Mouse (Mus musculus): ENCODE results near the gene Grik4.

DNA sequence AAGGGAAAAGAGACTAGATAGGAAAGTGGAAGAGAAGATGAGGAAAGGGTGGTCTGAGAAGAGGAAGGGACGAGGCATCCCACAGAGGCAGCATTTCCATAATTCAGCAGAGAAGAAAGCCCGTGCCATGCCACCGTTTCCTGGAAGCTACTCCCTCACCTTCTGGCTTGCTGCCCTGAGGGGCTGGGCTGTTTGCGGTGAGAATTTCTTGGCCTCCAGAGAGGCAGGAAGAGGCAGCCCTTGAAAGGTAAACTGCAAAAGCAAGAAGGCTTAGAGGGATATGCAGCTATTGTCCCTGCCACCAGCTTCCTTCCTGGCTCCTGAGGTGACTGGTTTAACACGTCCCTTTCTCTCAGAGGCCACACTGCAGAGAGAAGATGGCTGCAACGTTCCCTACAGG lies 316.7 kb downstream of the Grik4 start:
- no peak for TF ChIP-seq CTCF (IDR thresholded peaks at IDR 0.05; ENCODE audit: borderline replicate concordance, control insufficient read depth, extremely low read depth, insufficient read depth, low read length, poor library complexity)
- TF ChIP-seq POLR2A (IDR thresholded peaks at IDR 0.05; ENCODE audit: control insufficient read depth, extremely low read depth, insufficient read depth, low read length, poor library complexity) = no peak

Measured in thymus, adult 2 months (tissue).